8 mouse cellular contexts compared by ENCODE assay signal in the genomic region with DNA sequence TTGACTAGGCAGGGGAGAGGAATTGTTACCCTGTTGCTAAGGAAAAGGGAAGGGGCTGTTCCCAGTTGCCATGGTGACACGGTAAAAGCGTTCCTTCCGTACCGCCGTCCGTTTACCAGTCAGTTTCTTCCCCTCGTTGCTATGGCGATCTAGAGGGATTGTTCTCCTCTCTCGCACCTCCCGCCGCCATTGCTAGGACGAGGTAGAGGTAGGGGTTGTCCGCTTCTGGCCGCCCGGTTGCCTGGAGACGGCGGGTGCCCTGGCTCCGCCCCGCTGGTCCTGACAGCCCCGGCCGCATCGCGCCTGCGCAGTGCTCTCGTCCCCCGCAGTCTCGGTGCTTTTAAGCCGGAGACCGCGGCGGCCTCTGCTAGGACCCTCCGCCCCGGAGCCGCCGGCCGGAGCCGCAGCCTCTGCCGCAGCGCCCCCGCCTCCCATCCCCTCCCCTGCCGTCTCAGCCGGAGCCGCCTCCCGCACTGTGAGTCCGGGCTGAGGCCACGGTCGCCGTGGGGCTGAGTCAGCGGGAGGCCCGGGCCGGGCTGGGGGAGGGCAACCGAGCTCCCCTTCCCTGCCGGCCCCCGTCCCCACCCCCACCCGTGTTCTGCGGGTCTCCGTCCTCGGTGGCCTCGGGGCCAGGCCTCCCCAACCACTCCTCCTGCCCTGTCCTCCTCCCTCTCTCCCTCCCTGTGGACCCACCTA. TPM values are rescaled to one million over a fixed set of nuclear protein-coding genes. Genes with fewer than 3 reads are reported as not detected.
DNase-seq lines count a peak whose midpoint lies in the region; ATAC-seq and TF ChIP-seq lines count a peak whose summit lies in the region.

A gene (plus strand): TSS at position 218 of the 696 bp plus-strand sequence.

- no peak for TF ChIP-seq RAD21 in MEL (IDR thresholded peaks at IDR 0.05; ENCODE audit: low read depth, low read length)

- H3K27me3 ChIP-seq in MEL (ENCODE audit: control insufficient read depth in 1 of 2, insufficient read depth in 2 of 2, low read length in 2 of 2) = peaks cover 41 to 53% of the 10 kb centered on the region in 2 experiments
- H3K27me3 ChIP-seq in neural tube, embryonic 15.5 days (replicated peaks) = no peaks in the 10 kb centered on the region

- H3K4me1 ChIP-seq in MEL (ENCODE audit: control insufficient read depth in 1 of 2, insufficient read depth in 2 of 2, low read length in 2 of 2) = peaks cover 3 to 12% of the 10 kb centered on the region in 2 experiments; a peak in 2 of 4 replicates
- H3K4me1 ChIP-seq in lung, adult 2 months (ENCODE audit: control insufficient read depth, insufficient read depth, low read length) = 0 out of 2 replicates have a peak, but pooled peaks cover 5% of the 10 kb centered on the region
- H3K4me1 ChIP-seq in neural tube, embryonic 15.5 days = peaks cover 33% of the 10 kb centered on the region

- ATAC-seq in neural tube, embryonic 15.5 days (ENCODE audit: low FRiP score) = peak; percentile 96

- no peaks in the 10 kb centered on the region for H3K36me3 ChIP-seq in MEL (ENCODE audit: control insufficient read depth in 1 of 2, insufficient read depth in 2 of 2, low read length in 2 of 2)
- no peaks in the 10 kb centered on the region for H3K36me3 ChIP-seq in neural tube, embryonic 15.5 days

- peak; percentile 82 for DNase-seq in MEL (ENCODE audit: low read depth, low spot score)
- DNase-seq in cerebellum, adult 8-10 months = peak; percentile 91
- DNase-seq in forelimb bud, embryonic 11.5 days (ENCODE audit: low read depth, low spot score) = peak; percentile 91
- DNase-seq in heart, postnatal 4 days = peak; percentile 92
- DNase-seq in layer of hippocampus, adult 2 months (ENCODE audit: low spot score in 2 of 2) = peak; percentile 94
- peak; percentile 93 for DNase-seq in lung, adult 2 months
- DNase-seq in testis, postnatal 10 days (ENCODE audit: low spot score) = peak; percentile 95

- H3K9me3 ChIP-seq in MEL (replicated peaks; ENCODE audit: insufficient read depth, low read length) = no peaks in the 10 kb centered on the region
- H3K9me3 ChIP-seq in neural tube, embryonic 15.5 days (replicated peaks) = no peaks in the 10 kb centered on the region

- TF ChIP-seq EP300 in MEL (IDR thresholded peaks at IDR 0.05; ENCODE audit: low read depth in 1 of 2, low read length in 2 of 2) = no peak

- H3K9ac ChIP-seq in MEL (ENCODE audit: control insufficient read depth, low read depth, low read length, poor library complexity, severe bottlenecking) = peak within 1 kb of the TSS; percentile 48
- peak within 1 kb of the TSS; percentile 95 for H3K9ac ChIP-seq in neural tube, embryonic 15.5 days (replicated peaks)

- TF ChIP-seq CTCF in MEL (IDR thresholded peaks at IDR 0.05 in 2 of 3, conservative IDR thresholded peaks at IDR 0.05 in 1 of 3; ENCODE audit: control insufficient read depth in 1 of 3, insufficient read depth in 1 of 3, low read depth in 2 of 3, low read length in 3 of 3, poor library complexity in 1 of 3, severe bottlenecking in 1 of 3) = no peak
- no peak for TF ChIP-seq CTCF in layer of hippocampus, adult 2 months (conservative IDR thresholded peaks at IDR 0.05)
- no peak for TF ChIP-seq CTCF in lung, adult 2 months (IDR thresholded peaks at IDR 0.05; ENCODE audit: insufficient read depth, low read length)

- peak within 1 kb of the TSS; percentile 76 for H3K4me2 ChIP-seq in neural tube, embryonic 15.5 days

- TF ChIP-seq POLR2A in MEL (IDR thresholded peaks at IDR 0.05; ENCODE audit: control insufficient read depth in 1 of 2, insufficient read depth in 1 of 2, low read depth in 1 of 2, low read length in 2 of 2, poor library complexity in 1 of 2) = no peak
- TF ChIP-seq POLR2A in lung, adult 2 months (IDR thresholded peaks at IDR 0.05; ENCODE audit: borderline replicate concordance, extremely low read depth, low read depth, low read length) = no peak; the same call in 1 of the 2 replicates

- 2% methylated on average over 59 of the region's 59 CpGs for WGBS in lung, adult 2 months
- under 1% methylated on average over 56 of the region's 59 CpGs for WGBS in neural tube, embryonic 15.5 days

- H3K27ac ChIP-seq in MEL (ENCODE audit: control insufficient read depth, low read depth, low read length) = no peak within 1 kb of the TSS
- peak within 1 kb of the TSS; percentile 98 for H3K27ac ChIP-seq in layer of hippocampus, adult 2 months
- peak within 1 kb of the TSS; percentile 94 for H3K27ac ChIP-seq in neural tube, embryonic 15.5 days (replicated peaks)

- H3K4me3 ChIP-seq in MEL (ENCODE audit: control insufficient read depth in 1 of 2, insufficient read depth in 1 of 2, low read depth in 2 of 2, low read length in 2 of 2) = peak within 1 kb of the TSS; percentile 37 to 55
- H3K4me3 ChIP-seq in layer of hippocampus, adult 2 months = peak within 1 kb of the TSS; percentile 90
- H3K4me3 ChIP-seq in lung, adult 2 months (replicated peaks; ENCODE audit: extremely low read depth, low read depth, low read length) = peak within 1 kb of the TSS; percentile 98
- H3K4me3 ChIP-seq in neural tube, embryonic 15.5 days (replicated peaks) = peak within 1 kb of the TSS; percentile 85

- no peaks in the 10 kb centered on the region for H3K79me2 ChIP-seq in MEL (ENCODE audit: control insufficient read depth, insufficient read depth, low read length, poor library complexity)

TF ChIP-seq in MEL, 35 proteins besides CTCF, POLR2A, EP300 and RAD21:
- TF ChIP-seq SIN3A (IDR thresholded peaks at IDR 0.05; ENCODE audit: low read length) (peak; percentile 74), ETS1 (IDR thresholded peaks at IDR 0.05; ENCODE audit: low read depth, low read length) (no peak), NRF1 (IDR thresholded peaks at IDR 0.05; ENCODE audit: insufficient read depth, low read depth, low read length, poor library complexity, severe bottlenecking) (peak; percentile 83)
TF ChIP-seq in MEL: peak in this region for 2.

RNA-seq across cellular contexts. Expression of the gene that starts here (rescaled TPM):
- 0.04 TPM in 1 of 2 replicates, not detected in the other for total RNA-seq in MEL (2012; rRNA removed)
- under 1 TPM in 1 of 2 experiments, not detected in 1; 0.81 TPM for polyA plus RNA-seq in MEL (2012; ENCODE audit: insufficient read depth in 1 of 2, insufficient read length in 2 of 2, low read depth in 1 of 2, low replicate concordance in 2 of 2, missing spikeins in 1 of 2)
- 10 to 100 TPM; 16.2 to 18.9 TPM for total RNA-seq in heart, postnatal 4 days (2021)
- total RNA-seq in layer of hippocampus, adult 2 months (2021) = 100 to 1,000 TPM; 231 to 237 TPM
- polyA plus RNA-seq in lung, adult 2 months (2012; rRNA removed) = 66.2 and 81.8 TPM in 2 replicates
- 135 and 164 TPM in 2 replicates for polyA plus RNA-seq in neural tube, embryonic 15.5 days (2015; fragmentation: Nextera tagmentation; extraction: Ambion mirVana)

Comparison
In these comparisons a context has a peak if more than half of its experiments do, and no peak if none do; other contexts are left out.
1. RNA of the gene that starts here (total RNA-seq): 231 to 237 TPM in layer of hippocampus, adult 2 months and 16.2 to 18.9 TPM in heart, postnatal 4 days; 0.04 TPM in MEL; every median in the first group is over 10 times any median in the second.
2. RNA of the gene that starts here (total RNA-seq): 231 to 237 TPM in layer of hippocampus, adult 2 months; 16.2 to 18.9 TPM in heart, postnatal 4 days; every median in the first group is over 10 times any median in the second.
3. RNA of the gene that starts here (polyA plus RNA-seq): 135 to 164 TPM in neural tube, embryonic 15.5 days and 66.2 to 81.8 TPM in lung, adult 2 months; 0.81 TPM in MEL; every median in the first group is over 10 times any median in the second.
4. Peak in DNase-seq, H3K4me3 ChIP-seq and H3K9ac ChIP-seq in MEL; RNA of the gene not detected or under 1 TPM.
5. H3K4me3 ChIP-seq: peak in every context shown above with its lines; median percentile 98 in lung, adult 2 months; 90 in layer of hippocampus, adult 2 months; 85 in neural tube, embryonic 15.5 days; 46 in MEL.
6. Peak in every context shown above with its lines, with median percentiles within 50 percentile points of each other: DNase-seq.